Mouse (Mus musculus): ENCODE measurements at regions not wholly inside any gene's neighbourhood (a gene's known extent, or its start where the extent isn't known, plus 50 kb on each side); places are given as distances from the start of the nearest gene placed in this dataset.

- TF ChIP-seq GABPA (IDR thresholded peaks at IDR 0.05; ENCODE audit: low read depth, low read length) (no peak), RCOR1 (IDR thresholded peaks at IDR 0.05; ENCODE audit: low read depth, low read length) (no peak), USF2 (IDR thresholded peaks at IDR 0.05; ENCODE audit: borderline replicate concordance in 1 of 2, insufficient read depth in 1 of 2, low read depth in 1 of 2, low read length in 2 of 2) (no peak), CHD2 (IDR thresholded peaks at IDR 0.05; ENCODE audit: low read length) (no peak), JUND (IDR thresholded peaks at IDR 0.05; ENCODE audit: low read depth, low read length) (no peak), ZC3H11A (IDR thresholded peaks at IDR 0.05; ENCODE audit: low read depth, low read length) (no peak)
- Histone ChIP-seq H3K27me3 (ENCODE audit: control insufficient read depth in 1 of 2, insufficient read depth in 2 of 2, low read length in 2 of 2) (no peaks in the 10 kb centered on the region), H3K9me3 (replicated peaks; ENCODE audit: insufficient read depth, low read length) (no peaks in the 10 kb centered on the region), H3K27ac (ENCODE audit: control insufficient read depth, low read depth, low read length) (no peak overlapping the region), H3K4me1 (ENCODE audit: control insufficient read depth in 1 of 2, insufficient read depth in 2 of 2, low read length in 2 of 2) (no peaks in the 10 kb centered on the region), H3K9ac (ENCODE audit: control insufficient read depth, low read depth, low read length, poor library complexity, severe bottlenecking) (no peak overlapping the region), H3K4me3 (ENCODE audit: control insufficient read depth in 1 of 2, insufficient read depth in 1 of 2, low read depth in 2 of 2, low read length in 2 of 2) (no peak overlapping the region), H3K36me3 (ENCODE audit: control insufficient read depth in 1 of 2, insufficient read depth in 2 of 2, low read length in 2 of 2) (no peaks in the 10 kb centered on the region), H3K79me2 (ENCODE audit: control insufficient read depth, insufficient read depth, low read length, poor library complexity) (no peaks in the 10 kb centered on the region)
- DNase-seq (ENCODE audit: low read depth, low spot score): no peak
These were observed 741.1 kb downstream of the Gm826 start for GRCm38 (mm10) chr2:159592841-159593240.

- DNase-seq (ENCODE audit: low read depth, low spot score): no peak
- Histone ChIP-seq H3K9ac (ENCODE audit: control insufficient read depth, low read depth, low read length, poor library complexity, severe bottlenecking) (no peak overlapping the region), H3K4me3 (ENCODE audit: control insufficient read depth in 1 of 2, insufficient read depth in 1 of 2, low read depth in 2 of 2, low read length in 2 of 2) (no peak overlapping the region), H3K9me3 (replicated peaks; ENCODE audit: insufficient read depth, low read length) (no peaks in the 10 kb centered on the region), H3K79me2 (ENCODE audit: control insufficient read depth, insufficient read depth, low read length, poor library complexity) (no peaks in the 10 kb centered on the region), H3K4me1 (ENCODE audit: control insufficient read depth in 1 of 2, insufficient read depth in 2 of 2, low read length in 2 of 2) (no peaks in the 10 kb centered on the region), H3K36me3 (ENCODE audit: control insufficient read depth in 1 of 2, insufficient read depth in 2 of 2, low read length in 2 of 2) (no peaks in the 10 kb centered on the region), H3K27ac (ENCODE audit: control insufficient read depth, low read depth, low read length) (no peak overlapping the region), H3K27me3 (ENCODE audit: control insufficient read depth in 1 of 2, insufficient read depth in 2 of 2, low read length in 2 of 2) (no peaks in the 10 kb centered on the region)
- TF ChIP-seq MYC (IDR thresholded peaks at IDR 0.05; ENCODE audit: low read depth, low read length) (no peak), UBTF (IDR thresholded peaks at IDR 0.05; ENCODE audit: borderline replicate concordance, insufficient read depth, low read depth, low read length) (no peak), BHLHE40 (IDR thresholded peaks at IDR 0.05; ENCODE audit: borderline replicate concordance, low read depth, low read length) (no peak), ZMIZ1 (IDR thresholded peaks at IDR 0.05; ENCODE audit: low read depth, low read length) (no peak), ZC3H11A (IDR thresholded peaks at IDR 0.05; ENCODE audit: low read depth, low read length) (no peak), ZNF384 (IDR thresholded peaks at IDR 0.05; ENCODE audit: low read depth, low read length) (no peak)
These were observed 737.7 kb downstream of the Gm826 start for GRCm38 (mm10) chr2:159596285-159596684.

- Histone ChIP-seq H3K79me2 (ENCODE audit: control insufficient read depth, insufficient read depth, low read length, poor library complexity) (no peaks in the 10 kb centered on the region), H3K36me3 (ENCODE audit: control insufficient read depth in 1 of 2, insufficient read depth in 2 of 2, low read length in 2 of 2) (no peaks in the 10 kb centered on the region), H3K4me1 (ENCODE audit: control insufficient read depth in 1 of 2, insufficient read depth in 2 of 2, low read length in 2 of 2) (no peaks in the 10 kb centered on the region), H3K9ac (ENCODE audit: control insufficient read depth, low read depth, low read length, poor library complexity, severe bottlenecking) (no peak overlapping the region), H3K4me3 (ENCODE audit: control insufficient read depth in 1 of 2, insufficient read depth in 1 of 2, low read depth in 2 of 2, low read length in 2 of 2) (no peak overlapping the region), H3K9me3 (replicated peaks; ENCODE audit: insufficient read depth, low read length) (no peaks in the 10 kb centered on the region), H3K27ac (ENCODE audit: control insufficient read depth, low read depth, low read length) (no peak overlapping the region), H3K27me3 (ENCODE audit: control insufficient read depth in 1 of 2, insufficient read depth in 2 of 2, low read length in 2 of 2) (no peaks in the 10 kb centered on the region)
- TF ChIP-seq ZMIZ1 (IDR thresholded peaks at IDR 0.05; ENCODE audit: low read depth, low read length) (no peak), GABPA (IDR thresholded peaks at IDR 0.05; ENCODE audit: low read depth, low read length) (no peak), ETS1 (IDR thresholded peaks at IDR 0.05; ENCODE audit: low read depth, low read length) (no peak), NELFE (IDR thresholded peaks at IDR 0.05; ENCODE audit: low read depth, low read length) (no peak), POLR2AphosphoS5 (IDR thresholded peaks at IDR 0.05; ENCODE audit: borderline replicate concordance, low read depth, low read length) (no peak), MXI1 (IDR thresholded peaks at IDR 0.05; ENCODE audit: low read depth, low read length) (no peak), TCF12 (IDR thresholded peaks at IDR 0.05; ENCODE audit: low read depth, low read length) (no peak), USF1 (IDR thresholded peaks at IDR 0.05; ENCODE audit: low read depth, low read length) (no peak), POLR2AphosphoS2 (IDR thresholded peaks at IDR 0.05; ENCODE audit: low read length) (no peak), RCOR1 (IDR thresholded peaks at IDR 0.05; ENCODE audit: low read depth, low read length) (no peak), POLR2A (IDR thresholded peaks at IDR 0.05; ENCODE audit: control insufficient read depth in 1 of 2, insufficient read depth in 1 of 2, low read depth in 1 of 2, low read length in 2 of 2, poor library complexity in 1 of 2) (no peak), CTCF (IDR thresholded peaks at IDR 0.05 in 2 of 3, conservative IDR thresholded peaks at IDR 0.05 in 1 of 3; ENCODE audit: control insufficient read depth in 1 of 3, insufficient read depth in 1 of 3, low read depth in 2 of 3, low read length in 3 of 3, poor library complexity in 1 of 3, severe bottlenecking in 1 of 3) (no peak), CHD1 (IDR thresholded peaks at IDR 0.05; ENCODE audit: low read depth, low read length) (no peak), ZC3H11A (IDR thresholded peaks at IDR 0.05; ENCODE audit: low read depth, low read length) (no peak), USF2 (IDR thresholded peaks at IDR 0.05; ENCODE audit: borderline replicate concordance in 1 of 2, insufficient read depth in 1 of 2, low read depth in 1 of 2, low read length in 2 of 2) (no peak), E2F4 (IDR thresholded peaks at IDR 0.05; ENCODE audit: borderline replicate concordance, low read depth, low read length) (no peak), KAT2A (conservative IDR thresholded peaks at IDR 0.05; ENCODE audit: low read depth, low read length) (no peak)
- DNase-seq (ENCODE audit: low read depth, low spot score): no peak
These were observed 735.9 kb downstream of the Gm826 start for GRCm38 (mm10) chr2:159598080-159598479.
